Mouse (Mus musculus): Measurements from ENCODE around the gene Kcnj9. TPM values are rescaled to one million over a fixed set of nuclear protein-coding genes. Genes with fewer than 3 reads are reported as not detected.

Gene Kcnj9
- polyA plus RNA-seq, 1 experiment from 2014 or later = 2.7 TPM

GRCm38 (mm10) chr1:172293449-172293848 lies 35.7 kb downstream of the Kcnj9 start:
- no peak for ATAC-seq (ENCODE audit: low read depth)
- no peak overlapping the region for H3K27ac ChIP-seq (ENCODE audit: low read depth, low read length)

GRCm38 (mm10) chr1:172292880-172293279 lies 36.2 kb downstream of the Kcnj9 start:
- H3K36me3 ChIP-seq (ENCODE audit: control insufficient read depth, insufficient read depth, low read length) = no peaks in the 10 kb centered on the region
- no peaks in the 10 kb centered on the region for H3K27me3 ChIP-seq (ENCODE audit: control insufficient read depth, insufficient read depth, low read length)
- WGBS = 92% methylated on average over 2 of the region's 2 CpGs
- H3K4me2 ChIP-seq (ENCODE audit: low read depth, low read length) = no peak overlapping the region
- H3K4me1 ChIP-seq (ENCODE audit: control insufficient read depth, insufficient read depth, low read length) = no peaks in the 10 kb centered on the region
- no peak overlapping the region for H3K27ac ChIP-seq (ENCODE audit: low read depth, low read length)
- ATAC-seq (ENCODE audit: low read depth) = no peak
- no peak overlapping the region for H3K9ac ChIP-seq (replicated peaks; ENCODE audit: low read depth, low read length)
- H3K4me3 ChIP-seq (ENCODE audit: low read depth, low read length) = no peak overlapping the region
- no peaks in the 10 kb centered on the region for H3K9me3 ChIP-seq (ENCODE audit: control insufficient read depth, low read length)

More at GRCm38 (mm10) chr1:172293449-172293848, 35.7 kb downstream of the Kcnj9 start:
- 85% methylated on average over 11 of the region's 11 CpGs for WGBS
- no peak overlapping the region for H3K4me2 ChIP-seq (ENCODE audit: low read depth, low read length)
- no peak overlapping the region for H3K4me3 ChIP-seq (ENCODE audit: low read depth, low read length)
- no peaks in the 10 kb centered on the region for H3K4me1 ChIP-seq (ENCODE audit: control insufficient read depth, insufficient read depth, low read length)
- no peaks in the 10 kb centered on the region for H3K36me3 ChIP-seq (ENCODE audit: control insufficient read depth, insufficient read depth, low read length)
- no peaks in the 10 kb centered on the region for H3K27me3 ChIP-seq (ENCODE audit: control insufficient read depth, insufficient read depth, low read length)
- no peaks in the 10 kb centered on the region for H3K9me3 ChIP-seq (ENCODE audit: control insufficient read depth, low read length)
- no peak overlapping the region for H3K9ac ChIP-seq (replicated peaks; ENCODE audit: low read depth, low read length)

- H3K27me3 ChIP-seq (ENCODE audit: control insufficient read depth, insufficient read depth, low read length) = no peaks in the 10 kb centered on the region
- H3K4me1 ChIP-seq (ENCODE audit: control insufficient read depth, insufficient read depth, low read length) = no peaks in the 10 kb centered on the region
- no peak for ATAC-seq (ENCODE audit: low read depth)
- 84% methylated on average over 3 of the region's 3 CpGs for WGBS
- H3K4me3 ChIP-seq (ENCODE audit: low read depth, low read length) = no peak overlapping the region
- H3K4me2 ChIP-seq (ENCODE audit: low read depth, low read length) = no peak overlapping the region
- H3K27ac ChIP-seq (ENCODE audit: low read depth, low read length) = no peak overlapping the region
- H3K9me3 ChIP-seq (ENCODE audit: control insufficient read depth, low read length) = no peaks in the 10 kb centered on the region
- no peak overlapping the region for H3K9ac ChIP-seq (replicated peaks; ENCODE audit: low read depth, low read length)
- H3K36me3 ChIP-seq (ENCODE audit: control insufficient read depth, insufficient read depth, low read length) = no peaks in the 10 kb centered on the region
Measured at GRCm38 (mm10) chr1:172289617-172289946, 39.5 kb downstream of the Kcnj9 start.

- no peak overlapping the region for H3K4me3 ChIP-seq (ENCODE audit: low read depth, low read length)
- WGBS = 93% methylated on average over 11 of the region's 11 CpGs
- no peak for ATAC-seq (ENCODE audit: low read depth)
- no peak overlapping the region for H3K4me2 ChIP-seq (ENCODE audit: low read depth, low read length)
- H3K36me3 ChIP-seq (ENCODE audit: control insufficient read depth, insufficient read depth, low read length) = no peaks in the 10 kb centered on the region
- no peaks in the 10 kb centered on the region for H3K27me3 ChIP-seq (ENCODE audit: control insufficient read depth, insufficient read depth, low read length)
- H3K9ac ChIP-seq (replicated peaks; ENCODE audit: low read depth, low read length) = no peak overlapping the region
- no peaks in the 10 kb centered on the region for H3K9me3 ChIP-seq (ENCODE audit: control insufficient read depth, low read length)
- no peak overlapping the region for H3K27ac ChIP-seq (ENCODE audit: low read depth, low read length)
- H3K4me1 ChIP-seq (ENCODE audit: control insufficient read depth, insufficient read depth, low read length) = no peaks in the 10 kb centered on the region
Measured at GRCm38 (mm10) chr1:172288900-172289616, 40.1 kb downstream of the Kcnj9 start.

GRCm38 (mm10) chr1:172286740-172287139 lies 42.4 kb downstream of the Kcnj9 start:
- Histone ChIP-seq H3K27me3 (ENCODE audit: control insufficient read depth, insufficient read depth, low read length) (no peaks in the 10 kb centered on the region), H3K27ac (ENCODE audit: low read depth, low read length) (no peak overlapping the region), H3K9me3 (ENCODE audit: control insufficient read depth, low read length) (no peaks in the 10 kb centered on the region), H3K4me2 (ENCODE audit: low read depth, low read length) (no peak overlapping the region), H3K4me1 (ENCODE audit: control insufficient read depth, insufficient read depth, low read length) (no peaks in the 10 kb centered on the region), H3K4me3 (ENCODE audit: low read depth, low read length) (no peak overlapping the region), H3K9ac (replicated peaks; ENCODE audit: low read depth, low read length) (no peak overlapping the region), H3K36me3 (ENCODE audit: control insufficient read depth, insufficient read depth, low read length) (no peaks in the 10 kb centered on the region)
- ATAC-seq (ENCODE audit: low read depth) = no peak
- WGBS = 70% methylated on average over 5 of the region's 5 CpGs

GRCm38 (mm10) chr1:172284221-172284620 lies 44.9 kb downstream of the Kcnj9 start:
- Histone ChIP-seq H3K9me3 (ENCODE audit: control insufficient read depth, low read length) (no peaks in the 10 kb centered on the region), H3K27me3 (ENCODE audit: control insufficient read depth, insufficient read depth, low read length) (no peaks in the 10 kb centered on the region), H3K4me3 (ENCODE audit: low read depth, low read length) (no peak overlapping the region), H3K4me1 (ENCODE audit: control insufficient read depth, insufficient read depth, low read length) (no peaks in the 10 kb centered on the region), H3K27ac (ENCODE audit: low read depth, low read length) (no peak overlapping the region), H3K4me2 (ENCODE audit: low read depth, low read length) (no peak overlapping the region), H3K36me3 (ENCODE audit: control insufficient read depth, insufficient read depth, low read length) (no peaks in the 10 kb centered on the region), H3K9ac (replicated peaks; ENCODE audit: low read depth, low read length) (no peak overlapping the region)
- no peak for ATAC-seq (ENCODE audit: low read depth)
- 93% methylated on average over 14 of the region's 14 CpGs for WGBS

- WGBS = 90% methylated on average over 6 of the region's 6 CpGs
- Histone ChIP-seq H3K4me2 (ENCODE audit: low read depth, low read length) (no peak overlapping the region), H3K27me3 (ENCODE audit: control insufficient read depth, insufficient read depth, low read length) (no peaks in the 10 kb centered on the region), H3K9ac (replicated peaks; ENCODE audit: low read depth, low read length) (no peak overlapping the region), H3K36me3 (ENCODE audit: control insufficient read depth, insufficient read depth, low read length) (no peaks in the 10 kb centered on the region), H3K4me1 (ENCODE audit: control insufficient read depth, insufficient read depth, low read length) (no peaks in the 10 kb centered on the region), H3K27ac (ENCODE audit: low read depth, low read length) (no peak overlapping the region), H3K9me3 (ENCODE audit: control insufficient read depth, low read length) (no peaks in the 10 kb centered on the region), H3K4me3 (ENCODE audit: low read depth, low read length) (no peak overlapping the region)
- ATAC-seq (ENCODE audit: low read depth) = no peak
Measured at GRCm38 (mm10) chr1:172283073-172283472, 46.0 kb downstream of the Kcnj9 start.

- 81% methylated on average over 10 of the region's 10 CpGs for WGBS
- Histone ChIP-seq H3K27me3 (ENCODE audit: control insufficient read depth, insufficient read depth, low read length) (no peaks in the 10 kb centered on the region), H3K27ac (ENCODE audit: low read depth, low read length) (no peak overlapping the region)
Measured at GRCm38 (mm10) chr1:172281522-172282254, 47.4 kb downstream of the Kcnj9 start.

GRCm38 (mm10) chr1:172279768-172280509 lies 49.2 kb downstream of the Kcnj9 start:
- H3K4me2 ChIP-seq (ENCODE audit: low read depth, low read length) = no peak overlapping the region
- H3K9me3 ChIP-seq (ENCODE audit: control insufficient read depth, low read length) = no peaks in the 10 kb centered on the region
- no peaks in the 10 kb centered on the region for H3K36me3 ChIP-seq (ENCODE audit: control insufficient read depth, insufficient read depth, low read length)
- no peak overlapping the region for H3K4me3 ChIP-seq (ENCODE audit: low read depth, low read length)
- no peak overlapping the region for H3K9ac ChIP-seq (replicated peaks; ENCODE audit: low read depth, low read length)
- ATAC-seq (ENCODE audit: low read depth) = no peak
- 80% methylated on average over 16 of the region's 16 CpGs for WGBS
- H3K27ac ChIP-seq (ENCODE audit: low read depth, low read length) = no peak overlapping the region
- H3K27me3 ChIP-seq (ENCODE audit: control insufficient read depth, insufficient read depth, low read length) = no peaks in the 10 kb centered on the region
- no peaks in the 10 kb centered on the region for H3K4me1 ChIP-seq (ENCODE audit: control insufficient read depth, insufficient read depth, low read length)

More at GRCm38 (mm10) chr1:172281522-172282254, 47.4 kb downstream of the Kcnj9 start:
- Histone ChIP-seq H3K4me3 (ENCODE audit: low read depth, low read length) (no peak overlapping the region), H3K4me2 (ENCODE audit: low read depth, low read length) (no peak overlapping the region), H3K9ac (replicated peaks; ENCODE audit: low read depth, low read length) (no peak overlapping the region), H3K9me3 (ENCODE audit: control insufficient read depth, low read length) (no peaks in the 10 kb centered on the region), H3K36me3 (ENCODE audit: control insufficient read depth, insufficient read depth, low read length) (no peaks in the 10 kb centered on the region), H3K4me1 (ENCODE audit: control insufficient read depth, insufficient read depth, low read length) (no peaks in the 10 kb centered on the region)
- no peak for ATAC-seq (ENCODE audit: low read depth)

Measured in neural tube, embryonic 14.5 days (tissue).